Mouse (Mus musculus) midbrain, embryonic 11.5 days (tissue): ENCODE results near the gene Dscaml1. TPM values are rescaled to one million over a fixed set of nuclear protein-coding genes. Genes with fewer than 3 reads are reported as not detected.

Experiments used
- ATAC-seq: fragments of 200-750 bp; cut with Nextera tagmentation; 2 replicates; pipeline ENCODE4 v1.8.0; 2017; ENCODE audit warnings: moderate TSS enrichment, moderate library complexity; ENCODE audit not compliant: low FRiP score
- DNase-seq: peaks from one replicate; pipeline ENCODE4 v3.0.0; 2015; ENCODE audit warnings: low spot score; ENCODE audit errors: missing footprints
- H3K27ac ChIP-seq: fragments of 300-500 bp; sonication (generic); 2 replicates; pipeline ENCODE4 v1.5.1; 2014; ENCODE audit warnings: low read depth, low read length
- H3K27me3 ChIP-seq: fragments of 300-500 bp; sonication (generic); 2 replicates; pipeline ENCODE4 v1.6.1; 2014; ENCODE audit warnings: mild to moderate bottlenecking, low read length, moderate library complexity, mixed read lengths; ENCODE audit not compliant: control insufficient read depth, insufficient read depth
- H3K36me3 ChIP-seq: fragments of 300-500 bp; sonication (generic); 2 replicates; pipeline ENCODE4 v1.6.1; 2014; ENCODE audit warnings: mild to moderate bottlenecking, low read length, moderate library complexity, mixed read lengths; ENCODE audit not compliant: control insufficient read depth, insufficient read depth
- H3K4me1 ChIP-seq: fragments of 300-500 bp; sonication (generic); 2 replicates; pipeline ENCODE4 v1.6.1; 2014; ENCODE audit warnings: low read length; ENCODE audit not compliant: control insufficient read depth, insufficient read depth
- H3K4me2 ChIP-seq: fragments of 300-500 bp; sonication (generic); 2 replicates; pipeline ENCODE4 v1.6.1; 2014; ENCODE audit warnings: mild to moderate bottlenecking, moderate library complexity
- H3K4me3 ChIP-seq: fragments of 300-500 bp; sonication (generic); 2 replicates; pipeline ENCODE4 v1.5.1; 2014; ENCODE audit warnings: low read depth, low read length
- H3K9ac ChIP-seq: fragments of 300-500 bp; sonication (generic); 2 replicates; pipeline ENCODE4 v1.6.1; 2014; ENCODE audit warnings: low read length
- H3K9me3 ChIP-seq: fragments of 300-500 bp; sonication (generic); 2 replicates; pipeline ENCODE4 v1.6.1; 2016; ENCODE audit warnings: low read length; ENCODE audit not compliant: control insufficient read depth
- WGBS: fragments of 180-500 bp; shearing (Covaris S2); extraction: QIAGEN DNeasy Blood & Tissue Kit; methylation state at CpG from one replicate; pipeline ENCODE4 v1.1.7; 2014; 5-methylcytosine and 5-hydroxymethylcytosine counted together
- polyA plus RNA-seq: library from polyadenylated mRNA; unstranded; fragments of >200 nt; fragmentation: Nextera tagmentation; extraction: Ambion mirVana; gene quantifications from 2 replicates; pipeline ENCODE4 v1.2.1, GENCODE M21; 2014

The Dscaml1 gene
- polyA plus RNA-seq, 1 experiment from 2014 or later, result 0.74 TPM

DNA sequence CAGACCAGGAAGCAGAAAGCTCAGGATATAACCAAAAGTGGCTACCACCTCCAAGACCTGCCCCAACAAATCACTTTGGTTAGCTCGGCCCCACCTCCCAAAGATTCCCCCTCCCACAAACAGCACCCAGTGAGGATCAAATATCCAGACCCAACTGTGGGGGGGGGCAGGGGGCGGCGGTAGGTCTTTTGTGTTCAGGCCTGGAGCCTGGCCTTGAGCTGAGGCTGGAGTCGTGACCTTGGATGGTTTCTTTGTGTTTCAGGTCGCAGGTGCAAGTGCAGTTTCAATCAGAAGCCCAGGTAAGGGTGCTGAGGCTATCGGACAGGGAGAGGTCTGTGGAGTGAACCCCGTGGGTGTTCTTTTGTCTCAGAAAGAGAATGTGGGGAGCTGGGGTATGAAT lies 35.1 kb upstream of the Dscaml1 start:
- no peak for DNase-seq
- H3K27me3 ChIP-seq, result no peaks in the 10 kb centered on the region
- no peak overlapping the region for H3K4me3 ChIP-seq
- no peak overlapping the region for H3K27ac ChIP-seq
- H3K4me2 ChIP-seq, result no peak overlapping the region
- H3K36me3 ChIP-seq, result peaks cover 4% of the 10 kb centered on the region; the same call in 1 of the 2 replicates
- no peak for ATAC-seq
- no peaks in the 10 kb centered on the region for H3K9me3 ChIP-seq
- WGBS, result 80% methylated on average over 7 of the region's 7 CpGs
- no peak overlapping the region for H3K9ac ChIP-seq
- no peaks in the 10 kb centered on the region for H3K4me1 ChIP-seq

DNA sequence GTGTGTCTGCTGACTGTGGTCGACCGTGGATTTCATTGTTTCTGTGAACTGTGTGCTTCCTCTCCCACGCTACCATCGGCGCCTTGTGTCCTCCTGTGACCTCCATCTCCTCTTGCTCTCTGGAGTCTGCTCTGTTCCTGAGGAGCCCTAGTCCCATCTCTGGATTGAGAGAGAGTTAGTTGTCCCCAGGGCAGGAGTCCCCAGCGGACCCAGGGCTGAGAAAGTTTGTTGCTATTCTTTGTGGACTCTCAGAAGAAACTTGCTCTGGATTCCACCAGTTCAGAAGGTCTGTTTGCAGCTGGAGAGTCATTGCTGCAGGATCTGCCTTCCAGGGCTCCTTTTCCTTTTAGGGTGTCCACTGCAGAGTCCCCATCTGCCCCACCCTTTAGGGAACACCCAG lies 31.2 kb upstream of the Dscaml1 start:
- H3K9ac ChIP-seq, result no peak overlapping the region
- no peaks in the 10 kb centered on the region for H3K9me3 ChIP-seq
- H3K36me3 ChIP-seq, result peaks cover 4% of the 10 kb centered on the region; the same call in 1 of the 2 replicates
- H3K27ac ChIP-seq, result no peak overlapping the region
- WGBS, result 94% methylated on average over 6 of the region's 6 CpGs
- no peak for ATAC-seq
- H3K27me3 ChIP-seq, result no peaks in the 10 kb centered on the region
- H3K4me1 ChIP-seq, result no peaks in the 10 kb centered on the region
- H3K4me3 ChIP-seq, result no peak overlapping the region
- DNase-seq, result no peak
- no peak overlapping the region for H3K4me2 ChIP-seq

DNA sequence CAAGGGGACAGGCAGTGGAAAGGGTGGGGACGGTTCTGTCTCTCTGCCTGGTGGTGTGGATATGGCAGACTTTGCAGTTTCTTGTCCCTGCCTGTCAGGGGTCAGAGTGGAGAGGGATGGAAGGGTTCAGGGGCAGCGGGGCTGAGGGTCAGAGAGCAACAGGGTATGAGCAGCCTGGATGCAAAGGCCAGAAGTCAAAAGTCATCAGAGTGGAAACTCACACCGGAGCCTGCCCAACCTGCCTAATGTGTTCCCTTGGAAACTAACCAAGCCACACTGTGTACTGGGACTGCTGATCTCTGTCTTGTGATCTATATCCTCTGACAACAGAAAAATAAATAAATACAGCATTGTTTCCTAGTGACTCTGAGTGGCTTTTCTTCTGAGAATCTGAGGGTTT lies 30.6 kb upstream of the Dscaml1 start:
- DNase-seq (no peak), ATAC-seq (no peak)
- Histone ChIP-seq H3K9me3 (no peaks in the 10 kb centered on the region), H3K27ac (no peak overlapping the region), H3K4me1 (no peaks in the 10 kb centered on the region), H3K36me3 (peaks cover 4% of the 10 kb centered on the region; the same call in 1 of the 2 replicates), H3K27me3 (no peaks in the 10 kb centered on the region), H3K4me3 (no peak overlapping the region), H3K9ac (no peak overlapping the region), H3K4me2 (no peak overlapping the region)
- 73% methylated on average over 3 of the region's 3 CpGs for WGBS

DNA sequence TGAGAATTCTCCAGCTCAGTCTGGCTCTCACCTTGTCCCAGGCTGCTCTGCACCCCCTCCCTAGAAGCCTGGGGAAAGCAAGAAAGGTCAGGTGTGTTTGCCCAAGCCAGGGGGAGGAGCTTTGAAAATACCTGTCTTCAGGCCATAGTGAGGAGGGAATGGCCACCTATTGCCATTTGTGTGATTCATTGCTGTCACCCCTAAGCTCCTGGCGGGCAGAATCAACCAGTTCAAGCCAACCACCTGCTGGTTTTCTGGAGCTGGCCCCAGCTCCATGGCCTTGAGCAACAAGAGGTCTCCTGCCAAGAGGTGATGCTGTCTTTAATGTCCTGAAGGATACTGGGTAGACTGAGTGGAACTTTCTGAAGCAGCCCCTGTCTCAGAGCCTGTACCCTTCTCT lies 28.1 kb upstream of the Dscaml1 start:
- DNase-seq (no peak), ATAC-seq (no peak)
- H3K9ac ChIP-seq, result no peak overlapping the region
- peaks cover 4% of the 10 kb centered on the region; the same call in 1 of the 2 replicates for H3K36me3 ChIP-seq
- no peaks in the 10 kb centered on the region for H3K9me3 ChIP-seq
- H3K4me1 ChIP-seq, result no peaks in the 10 kb centered on the region
- 47% methylated on average over 1 of the region's 1 CpGs for WGBS
- no peak overlapping the region for H3K4me3 ChIP-seq
- H3K27ac ChIP-seq, result no peak overlapping the region
- H3K4me2 ChIP-seq, result no peak overlapping the region
- H3K27me3 ChIP-seq, result no peaks in the 10 kb centered on the region

DNA sequence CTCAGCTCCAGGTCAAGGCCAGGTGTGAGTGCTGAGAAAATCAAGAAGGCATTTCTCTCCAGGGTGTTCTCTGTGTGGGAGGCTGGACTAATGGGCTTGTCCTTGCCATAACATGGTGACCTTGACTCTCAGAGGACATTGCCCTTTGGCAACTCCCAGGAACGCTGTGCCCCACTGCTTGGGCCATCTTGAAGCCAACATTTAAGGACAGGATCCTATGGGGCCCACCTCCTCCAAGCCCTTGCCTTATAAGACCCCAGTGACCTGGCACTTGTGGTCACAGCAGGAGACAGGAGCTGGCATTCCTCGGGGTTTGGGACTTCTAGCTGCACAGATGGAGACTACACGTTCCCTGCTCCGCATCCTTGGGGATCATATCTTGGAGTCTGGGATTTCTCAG lies 27.0 kb upstream of the Dscaml1 start, which contains the start of gene Fxyd2:
Fxyd2 (plus strand) TSS at position 236 of the 400 bp plus-strand sequence.
- no peaks in the 10 kb centered on the region for H3K4me1 ChIP-seq
- WGBS, result 84% methylated on average over 4 of the region's 4 CpGs

DNA sequence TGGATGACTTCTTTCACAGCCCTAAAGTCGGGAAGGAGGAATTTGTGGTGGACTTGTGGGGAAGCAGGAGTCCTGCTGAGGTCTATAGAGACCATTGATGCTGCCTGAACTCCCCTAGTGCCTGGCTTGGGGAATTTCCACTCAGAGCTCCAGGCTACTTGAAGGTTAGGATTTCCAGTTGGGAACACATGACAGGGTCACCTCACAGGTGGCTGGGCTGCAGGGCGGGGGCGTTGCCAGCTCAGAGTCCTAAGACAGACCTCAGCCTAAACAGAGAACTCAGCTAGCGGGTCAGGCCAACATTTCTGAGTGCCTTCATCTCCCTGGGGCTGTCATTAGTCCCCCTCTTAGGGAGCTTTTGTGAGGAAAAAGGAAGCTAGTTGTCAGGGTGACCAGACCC lies 24.6 kb upstream of the Dscaml1 start:
- Histone ChIP-seq H3K27me3 (no peaks in the 10 kb centered on the region), H3K27ac (no peak overlapping the region), H3K4me3 (no peak overlapping the region), H3K36me3 (no peaks in the 10 kb centered on the region), H3K4me2 (no peak overlapping the region), H3K4me1 (no peaks in the 10 kb centered on the region), H3K9ac (no peak overlapping the region), H3K9me3 (no peaks in the 10 kb centered on the region)
- 56% methylated on average over 4 of the region's 4 CpGs for WGBS
- ATAC-seq (no peak), DNase-seq (no peak)

More for the DNA sequence above, 27.0 kb upstream of the Dscaml1 start, which contains the start of gene Fxyd2:
- Histone ChIP-seq H3K36me3 (no peaks in the 10 kb centered on the region), H3K27me3 (no peaks in the 10 kb centered on the region), H3K4me2 (no peak within 1 kb of the TSS), H3K9ac (no peak within 1 kb of the TSS), H3K4me3 (no peak within 1 kb of the TSS), H3K27ac (no peak within 1 kb of the TSS), H3K9me3 (no peaks in the 10 kb centered on the region)
- ATAC-seq (no peak), DNase-seq (no peak)

DNA sequence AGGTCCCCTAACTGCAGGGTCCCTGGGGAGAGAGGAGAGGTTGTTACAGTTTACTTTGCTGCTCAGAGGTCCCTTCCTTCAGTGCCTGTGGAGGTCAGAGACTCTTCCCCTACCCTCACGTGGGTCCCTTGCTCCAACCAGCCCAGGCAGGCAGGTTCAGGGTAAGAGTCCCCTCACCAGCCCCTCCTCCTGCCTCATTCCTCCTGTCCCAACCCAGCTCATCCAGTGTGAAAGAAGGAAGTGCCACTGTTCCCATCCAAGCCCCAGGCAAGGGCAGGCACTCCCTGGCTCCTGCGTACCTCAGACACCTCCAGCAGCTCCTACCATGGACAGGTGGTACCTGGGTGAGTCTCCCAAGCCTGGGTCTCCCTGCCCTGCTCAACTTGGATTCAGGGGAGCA lies 23.5 kb upstream of the Dscaml1 start:
- no peak overlapping the region for H3K4me2 ChIP-seq
- DNase-seq (no peak), ATAC-seq (no peak)
- 58% methylated on average over 2 of the region's 2 CpGs for WGBS
- H3K9ac ChIP-seq, result no peak overlapping the region
- H3K9me3 ChIP-seq, result no peaks in the 10 kb centered on the region
- no peaks in the 10 kb centered on the region for H3K36me3 ChIP-seq
- no peaks in the 10 kb centered on the region for H3K27me3 ChIP-seq
- H3K4me3 ChIP-seq, result no peak overlapping the region
- no peak overlapping the region for H3K27ac ChIP-seq
- no peaks in the 10 kb centered on the region; the same call in 1 of the 2 replicates for H3K4me1 ChIP-seq

DNA sequence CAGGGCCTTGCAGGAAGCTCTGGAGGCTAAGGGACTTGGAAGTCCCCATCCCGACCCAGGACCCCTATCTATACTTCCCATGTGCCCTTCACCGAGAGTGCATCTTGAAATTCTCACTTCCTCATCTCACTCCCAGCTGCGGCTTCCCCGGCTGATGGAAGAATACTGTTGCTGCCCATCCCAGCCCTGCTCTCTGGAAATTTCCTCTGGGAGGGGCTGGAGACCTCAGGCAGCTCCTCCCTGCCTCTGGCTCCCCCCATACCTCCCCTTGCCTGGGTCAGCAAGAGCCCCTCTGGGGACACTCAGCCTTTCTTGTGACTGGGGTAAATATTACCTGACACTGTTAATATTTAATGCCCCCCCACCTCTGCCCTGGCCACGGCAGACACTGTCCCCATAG lies 20.7 kb upstream of the Dscaml1 start:
- Histone ChIP-seq H3K9me3 (no peaks in the 10 kb centered on the region), H3K4me1 (no peaks in the 10 kb centered on the region; the same call in 1 of the 2 replicates), H3K4me3 (no peak overlapping the region), H3K4me2 (no peak overlapping the region), H3K36me3 (no peaks in the 10 kb centered on the region), H3K27me3 (no peaks in the 10 kb centered on the region), H3K9ac (no peak overlapping the region), H3K27ac (no peak overlapping the region)
- 74% methylated on average over 5 of the region's 5 CpGs for WGBS
- DNase-seq (no peak), ATAC-seq (no peak)

DNA sequence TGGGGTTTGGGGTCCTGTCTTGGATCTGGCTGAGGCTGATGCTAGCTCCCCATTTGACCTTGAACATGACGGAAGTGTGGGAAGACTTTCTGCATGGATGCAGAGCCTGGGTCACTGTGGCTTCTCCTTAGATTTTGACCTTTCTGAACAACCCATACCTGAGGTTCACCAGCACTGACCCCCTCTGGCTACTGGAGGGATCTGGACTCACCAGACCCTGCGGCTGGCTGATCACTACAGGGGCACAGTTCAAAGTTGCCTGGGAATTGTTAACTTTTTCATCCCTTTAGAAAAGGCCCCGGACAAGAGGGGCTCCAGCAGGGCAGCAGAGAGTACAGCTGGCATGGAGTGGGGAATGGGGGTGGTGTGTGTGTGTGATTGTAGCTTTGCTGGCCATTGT lies 19.6 kb upstream of the Dscaml1 start:
- DNase-seq (no peak), ATAC-seq (no peak)
- Histone ChIP-seq H3K27ac (no peak overlapping the region), H3K4me3 (no peak overlapping the region), H3K36me3 (no peaks in the 10 kb centered on the region), H3K9ac (no peak overlapping the region), H3K9me3 (no peaks in the 10 kb centered on the region), H3K4me1 (no peaks in the 10 kb centered on the region; the same call in 1 of the 2 replicates), H3K4me2 (no peak overlapping the region), H3K27me3 (no peaks in the 10 kb centered on the region)
- 91% methylated on average over 3 of the region's 3 CpGs for WGBS
